Mouse (Mus musculus): ENCODE results near the gene Rcc1l.

Gene Rcc1l

GRCm38 (mm10) chr5:134173206-134173605 lies 3.4 kb downstream of the Rcc1l start:
- no peak for DNase-seq (ENCODE audit: extremely low spot score, low read depth, low spot score)

GRCm38 (mm10) chr5:134170167-134170566 lies 6.4 kb downstream of the Rcc1l start:
- DNase-seq (ENCODE audit: extremely low spot score, low read depth, low spot score): no peak

GRCm38 (mm10) chr5:134169231-134169630 lies 7.3 kb downstream of the Rcc1l start:
- no peak for DNase-seq (ENCODE audit: extremely low spot score, low read depth, low spot score)

- no peak for DNase-seq (ENCODE audit: extremely low spot score, low read depth, low spot score)
Observed at GRCm38 (mm10) chr5:134168033-134168432, 8.5 kb downstream of the Rcc1l start.

- no peak for DNase-seq (ENCODE audit: extremely low spot score, low read depth, low spot score)
Observed at GRCm38 (mm10) chr5:134166642-134167041, 9.9 kb downstream of the Rcc1l start.

GRCm38 (mm10) chr5:134164688-134165087 lies 11.9 kb downstream of the Rcc1l start:
- DNase-seq (ENCODE audit: extremely low spot score, low read depth, low spot score): no peak

GRCm38 (mm10) chr5:134155916-134156466 lies 20.6 kb downstream of the Rcc1l start:
- DNase-seq (ENCODE audit: extremely low spot score, low read depth, low spot score): no peak

GRCm38 (mm10) chr5:134151895-134152294 lies 24.7 kb downstream of the Rcc1l start:
- DNase-seq (ENCODE audit: extremely low spot score, low read depth, low spot score): no peak

- no peak for DNase-seq (ENCODE audit: extremely low spot score, low read depth, low spot score)
Observed at GRCm38 (mm10) chr5:134148153-134148552, 28.4 kb downstream of the Rcc1l start.

- DNase-seq (ENCODE audit: extremely low spot score, low read depth, low spot score): no peak
Observed at GRCm38 (mm10) chr5:134147194-134147753, 29.3 kb downstream of the Rcc1l start.

GRCm38 (mm10) chr5:134144986-134145385 lies 31.6 kb downstream of the Rcc1l start:
- DNase-seq (ENCODE audit: extremely low spot score, low read depth, low spot score): no peak

GRCm38 (mm10) chr5:134142381-134142780 lies 34.2 kb downstream of the Rcc1l start:
- DNase-seq (ENCODE audit: extremely low spot score, low read depth, low spot score): no peak

GRCm38 (mm10) chr5:134141236-134141635 lies 35.3 kb downstream of the Rcc1l start:
- DNase-seq (ENCODE audit: extremely low spot score, low read depth, low spot score): no peak

GRCm38 (mm10) chr5:134139429-134139828 lies 37.1 kb downstream of the Rcc1l start:
- no peak for DNase-seq (ENCODE audit: extremely low spot score, low read depth, low spot score)

GRCm38 (mm10) chr5:134137933-134138332 lies 38.6 kb downstream of the Rcc1l start:
- DNase-seq (ENCODE audit: extremely low spot score, low read depth, low spot score): no peak

- no peak for DNase-seq (ENCODE audit: extremely low spot score, low read depth, low spot score)
Observed at GRCm38 (mm10) chr5:134136022-134136421, 40.6 kb downstream of the Rcc1l start.

- no peak for DNase-seq (ENCODE audit: extremely low spot score, low read depth, low spot score)
Observed at GRCm38 (mm10) chr5:134131586-134131985, 45.0 kb downstream of the Rcc1l start.

GRCm38 (mm10) chr5:134126232-134126631 lies 50.3 kb downstream of the Rcc1l start:
- no peak for DNase-seq (ENCODE audit: extremely low spot score, low read depth, low spot score)

- DNase-seq (ENCODE audit: extremely low spot score, low read depth, low spot score): no peak
Observed at GRCm38 (mm10) chr5:134123846-134124245, 52.7 kb downstream of the Rcc1l start.

- DNase-seq (ENCODE audit: extremely low spot score, low read depth, low spot score): no peak
Observed at GRCm38 (mm10) chr5:134121893-134122259, 54.7 kb downstream of the Rcc1l start.

GRCm38 (mm10) chr5:134121138-134121892 lies 55.3 kb downstream of the Rcc1l start:
- DNase-seq (ENCODE audit: extremely low spot score, low read depth, low spot score): no peak

- DNase-seq (ENCODE audit: extremely low spot score, low read depth, low spot score): no peak
Observed at GRCm38 (mm10) chr5:134120135-134120534, 56.4 kb downstream of the Rcc1l start.

All from hindlimb bud, embryonic 11.5 days (tissue).